Mouse (Mus musculus) brain, embryonic 14.5 days (tissue): ENCODE measurements at regions not wholly inside any gene's neighbourhood (a gene's known extent, or its start where the extent isn't known, plus 50 kb on each side); places are given as distances from the start of the nearest gene placed in this dataset.

Experiments
- DNase-seq: peaks from one replicate; pipeline ENCODE4 v3.0.0-alpha.2; 2011; ENCODE audit warnings: low read depth
- CTCF ChIP-seq: fragments of 200-500 bp; IDR thresholded peaks from 2 replicates; pipeline ENCODE4 v1.5.1; 2012; ENCODE audit warnings: inconsistent platforms, mild to moderate bottlenecking, moderate library complexity, borderline replicate concordance; ENCODE audit not compliant: insufficient read depth, insufficient read length; ENCODE audit errors: extremely low read depth
- POLR2A ChIP-seq: fragments of 200-500 bp; IDR thresholded peaks from 2 replicates; pipeline ENCODE4 v1.6.1; 2012; ENCODE audit warnings: mild to moderate bottlenecking, inconsistent platforms, borderline replicate concordance; ENCODE audit not compliant: poor library complexity, insufficient read depth, insufficient read length, severe bottlenecking; ENCODE audit errors: extremely low read depth

DNA sequence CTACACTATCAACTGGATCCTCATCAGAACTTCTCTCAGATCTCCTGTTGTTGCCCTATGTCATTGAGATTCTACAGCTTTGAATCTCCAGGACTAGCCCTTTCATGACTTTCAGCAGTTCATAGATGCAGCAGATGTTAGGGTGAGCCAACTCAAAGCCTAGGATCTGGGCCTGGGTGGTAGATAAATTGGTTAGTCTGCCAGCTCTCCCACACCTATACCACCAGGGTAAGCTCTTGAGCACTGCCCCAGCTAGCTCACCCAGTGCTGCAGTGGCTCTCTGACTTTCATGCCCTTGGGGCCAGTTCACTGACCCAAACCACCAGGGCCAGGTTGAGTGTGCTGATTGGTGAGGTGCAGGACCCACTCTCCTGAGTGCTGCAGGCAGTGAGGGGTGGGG, 220.5 kb upstream of the Pcsk2 start:
- no peak for DNase-seq
- TF ChIP-seq POLR2A (no peak), CTCF (no peak)

GRCm38 (mm10) chr2:143332071-143332470, 213.9 kb upstream of the Pcsk2 start:
- TF ChIP-seq POLR2A = no peak
- TF ChIP-seq CTCF = no peak
- peak; percentile 44 for DNase-seq

DNA sequence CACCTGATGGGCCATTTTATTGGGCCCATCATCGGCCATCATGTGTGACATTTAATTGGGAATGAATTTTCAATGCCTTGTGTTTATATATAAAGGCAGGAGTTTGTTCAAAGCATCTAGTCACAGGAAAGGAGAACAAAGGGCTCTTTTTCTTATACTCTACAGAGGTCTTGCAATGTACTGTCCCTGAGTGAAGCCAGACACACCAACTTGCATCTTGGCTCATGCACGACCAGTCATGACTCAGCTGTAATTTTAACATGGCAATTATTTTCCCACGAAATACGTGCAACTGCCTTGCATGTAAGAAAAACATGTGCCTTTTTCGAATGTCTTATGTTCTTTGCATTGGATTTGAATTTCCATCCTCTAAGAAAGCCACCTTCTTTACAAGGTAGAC, 205.6 kb upstream of the Pcsk2 start:
- no peak for DNase-seq
- TF ChIP-seq CTCF (no peak), POLR2A (no peak)

- peak; percentile 63 for DNase-seq
- TF ChIP-seq POLR2A (no peak), CTCF (no peak)
Measured at GRCm38 (mm10) chr2:143364193-143364592, 181.8 kb upstream of the Pcsk2 start.

DNA sequence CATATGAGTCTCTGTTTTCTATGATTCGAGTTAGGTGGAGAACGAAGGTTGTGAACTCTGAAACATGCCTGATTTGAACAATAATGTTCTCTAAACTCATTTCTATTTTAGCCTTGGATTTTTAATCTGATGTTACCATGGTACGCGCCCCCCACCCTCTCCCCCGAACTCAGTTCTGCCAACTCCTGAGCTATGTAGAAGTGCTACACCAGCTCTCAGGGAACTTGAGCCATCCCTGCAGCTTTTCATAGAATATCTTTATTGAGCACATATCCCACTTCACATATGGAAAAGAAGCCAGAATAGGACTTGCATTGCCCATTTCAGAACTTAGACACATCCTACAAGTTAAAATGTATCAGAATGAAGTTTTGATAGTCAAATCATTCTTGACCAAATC, 180.0 kb upstream of the Pcsk2 start:
- no peak for DNase-seq
- TF ChIP-seq POLR2A (no peak), CTCF (no peak)
